ENCODE assay signal across 10 mouse cellular contexts in the genomic region with DNA sequence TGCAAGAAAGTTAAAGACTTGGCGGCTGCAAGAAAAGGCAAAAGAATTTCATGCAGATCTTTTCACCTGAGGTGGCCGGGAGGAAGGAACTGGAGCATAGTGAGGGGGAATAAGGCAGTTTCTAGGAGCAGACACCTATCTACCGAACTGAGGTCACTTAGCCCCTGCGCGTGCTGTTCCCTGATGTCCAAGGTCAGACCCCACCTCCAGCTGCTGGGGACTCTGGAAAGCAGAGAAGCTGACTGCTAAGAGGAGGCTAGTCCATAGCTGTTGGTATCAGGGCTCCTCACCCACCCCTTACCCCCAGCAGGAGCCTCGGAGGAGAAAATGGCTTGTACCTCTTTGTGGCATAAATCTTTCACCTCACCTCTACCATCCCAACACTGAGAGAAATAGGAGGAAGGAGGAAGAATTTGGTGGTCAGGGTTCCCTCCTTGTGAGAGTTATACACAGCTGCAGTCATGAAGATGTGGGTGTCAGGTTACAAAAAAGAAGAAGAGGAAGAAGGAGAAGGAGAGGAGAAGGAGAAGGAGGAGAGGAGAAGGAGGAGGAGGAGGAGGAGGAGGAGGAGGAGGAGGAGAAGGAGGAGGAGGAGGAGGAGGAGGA. TPM values are rescaled to one million over a fixed set of nuclear protein-coding genes. Genes with fewer than 3 reads are reported as not detected.
DNase-seq lines count a peak whose midpoint lies in the region; ATAC-seq and TF ChIP-seq lines count a peak whose summit lies in the region.
"Had no signal": no experiment of that assay in that cellular context is flagged by ENCODE, and none has a peak within 500 bp of the region (broad histone marks: within the 10 kb centered on the region; RNA-seq: fewer than 3 reads in every experiment).

No protein-coding gene starts in this region.

- H3K27me3 ChIP-seq in heart, embryonic 11.5 days (ENCODE audit: control insufficient read depth, insufficient read depth, low read length): no peaks in the 10 kb centered on the region
- H3K27me3 ChIP-seq in E14TG2a.4 (ENCODE audit: insufficient read depth, low read length): peaks cover 23% of the 10 kb centered on the region
- H3K27me3 ChIP-seq in forebrain, embryonic 15.5 days: no peaks in the 10 kb centered on the region
- H3K27me3 ChIP-seq in liver, embryonic 15.5 days: peaks cover 29% of the 10 kb centered on the region
- no peaks in the 10 kb centered on the region for H3K27me3 ChIP-seq in cerebellum, adult 2 months (ENCODE audit: control insufficient read depth, insufficient read depth, low read length)

- DNase-seq in heart, postnatal 14 days: no peak
- DNase-seq in cerebellum, adult 2 months: no peak
- DNase-seq in frontal cortex, postnatal 10 days (ENCODE audit: low spot score in 2 of 2): no peak
- DNase-seq in c-Kit-positive CD71-positive TER-119-positive erythroid progenitor cells, embryonic 14.5 days (ENCODE audit: low spot score): no peak

- peak overlapping the region; percentile 47 for H3K4me3 ChIP-seq in heart, embryonic 11.5 days (ENCODE audit: low read depth, low read length)
- peak overlapping the region; percentile 70 for H3K4me3 ChIP-seq in E14TG2a.4 (replicated peaks; ENCODE audit: low read length)
- peak overlapping the region; percentile 41 for H3K4me3 ChIP-seq in forebrain, embryonic 15.5 days
- peak overlapping the region; percentile 46 for H3K4me3 ChIP-seq in liver, embryonic 15.5 days (replicated peaks)
- H3K4me3 ChIP-seq in cerebellum, adult 2 months (replicated peaks; ENCODE audit: insufficient read depth, low read depth, low read length): no peak overlapping the region

- TF ChIP-seq CTCF in E14TG2a.4 (conservative IDR thresholded peaks at IDR 0.05; ENCODE audit: low read length): no peak
- TF ChIP-seq CTCF in cerebellum, adult 2 months (IDR thresholded peaks at IDR 0.05; ENCODE audit: borderline replicate concordance, insufficient read depth, low read depth, low read length): no peak

- H3K9ac ChIP-seq in heart, embryonic 11.5 days (ENCODE audit: low read depth, low read length): peak overlapping the region; percentile 78
- no peak overlapping the region for H3K9ac ChIP-seq in forebrain, embryonic 15.5 days (replicated peaks)
- no peak overlapping the region for H3K9ac ChIP-seq in liver, embryonic 15.5 days

- no peaks in the 10 kb centered on the region for H3K9me3 ChIP-seq in heart, embryonic 11.5 days (replicated peaks; ENCODE audit: control insufficient read depth, low read length)
- H3K9me3 ChIP-seq in E14TG2a.4 (ENCODE audit: low read length): no peaks in the 10 kb centered on the region
- no peaks in the 10 kb centered on the region for H3K9me3 ChIP-seq in forebrain, embryonic 15.5 days
- H3K9me3 ChIP-seq in liver, embryonic 15.5 days (replicated peaks): no peaks in the 10 kb centered on the region

- no peak for TF ChIP-seq POLR2A in cerebellum, adult 2 months (IDR thresholded peaks at IDR 0.05; ENCODE audit: borderline replicate concordance, insufficient read depth, low read length)

- peak overlapping the region; percentile 79 for H3K4me2 ChIP-seq in heart, embryonic 11.5 days
- peak overlapping the region; percentile 73 for H3K4me2 ChIP-seq in forebrain, embryonic 15.5 days (replicated peaks)
- peak overlapping the region; percentile 68 for H3K4me2 ChIP-seq in liver, embryonic 15.5 days

- peak overlapping the region; percentile 77 for H3K27ac ChIP-seq in heart, embryonic 11.5 days (ENCODE audit: low read depth, low read length)
- H3K27ac ChIP-seq in forebrain, embryonic 15.5 days (replicated peaks): no peak overlapping the region
- no peak overlapping the region for H3K27ac ChIP-seq in liver, embryonic 15.5 days (replicated peaks)
- no peak overlapping the region for H3K27ac ChIP-seq in cerebellum, adult 2 months (ENCODE audit: insufficient read depth, low read length)

- intact Hi-C loops in heart, postnatal 14 days (cut with DNase I): loop anchor here (2.0 kb wide), 1 partner anchor 107 kb away; a partner anchor contains a TSS

- H3K4me1 ChIP-seq in heart, embryonic 11.5 days (ENCODE audit: control insufficient read depth, insufficient read depth, low read length): peaks cover 19% of the 10 kb centered on the region; the same call in 1 of the 2 replicates
- H3K4me1 ChIP-seq in E14TG2a.4 (replicated peaks; ENCODE audit: low read depth, low read length): peaks cover 74% of the 10 kb centered on the region
- peaks cover 13% of the 10 kb centered on the region for H3K4me1 ChIP-seq in forebrain, embryonic 15.5 days
- peaks cover 35% of the 10 kb centered on the region for H3K4me1 ChIP-seq in liver, embryonic 15.5 days (replicated peaks)
- peaks cover 21% of the 10 kb centered on the region for H3K4me1 ChIP-seq in cerebellum, adult 2 months (ENCODE audit: control insufficient read depth, insufficient read depth, low read length)

- under 1% methylated on average over 6 of the region's 6 CpGs for WGBS in heart, embryonic 11.5 days (ENCODE audit: insufficient replicate concordance)
- WGBS in forebrain, embryonic 15.5 days: 2% methylated on average over 6 of the region's 6 CpGs
- WGBS in liver, embryonic 15.5 days (ENCODE audit: insufficient replicate concordance): 4% methylated on average over 6 of the region's 6 CpGs
- WGBS in cerebellum, adult 2 months: 27% methylated on average over 6 of the region's 6 CpGs

- no peak for ATAC-seq in heart, embryonic 11.5 days (replicated peaks; ENCODE audit: insufficient number of reproducible peaks, low FRiP score, low TSS enrichment)
- ATAC-seq in forebrain, embryonic 15.5 days (replicated peaks): peak; percentile 32
- no peak for ATAC-seq in liver, embryonic 15.5 days (ENCODE audit: insufficient read depth)

- H3K36me3 ChIP-seq in heart, embryonic 11.5 days (ENCODE audit: control insufficient read depth, insufficient read depth, low read length): no peaks in the 10 kb centered on the region
- H3K36me3 ChIP-seq in E14TG2a.4 (ENCODE audit: insufficient read depth, low read length): no peaks in the 10 kb centered on the region
- H3K36me3 ChIP-seq in forebrain, embryonic 15.5 days: no peaks in the 10 kb centered on the region
- no peaks in the 10 kb centered on the region for H3K36me3 ChIP-seq in liver, embryonic 15.5 days (replicated peaks)

RNA-seq across cellular contexts. Expression of a gene that starts 31.3 kb away (rescaled TPM):
- 38.4 and 40.0 TPM in 2 replicates for polyA plus RNA-seq in heart, embryonic 11.5 days (2014; fragmentation: Nextera tagmentation; extraction: Ambion mirVana)
- 10 to 100 TPM; 29.7 to 31.6 TPM for total RNA-seq in heart, postnatal 14 days (2021)
- polyA plus RNA-seq in forebrain, embryonic 15.5 days (2015; fragmentation: Nextera tagmentation; extraction: Ambion mirVana): 41.0 and 42.3 TPM in 2 replicates
- 15.7 and 16.8 TPM in 2 replicates for polyA plus RNA-seq in liver, embryonic 15.5 days (2015; fragmentation: Nextera tagmentation; extraction: Ambion mirVana)
- polyA plus RNA-seq in cerebellum, adult 2 months (2012; rRNA removed): 24.6 and 26.1 TPM in 2 replicates

RNA-seq across cellular contexts. Expression of a gene that starts 50.1 kb away (rescaled TPM):
- 2.1 and 3.5 TPM in 2 replicates for polyA plus RNA-seq in heart, embryonic 11.5 days (2014; fragmentation: Nextera tagmentation; extraction: Ambion mirVana)
- not detected for total RNA-seq in heart, postnatal 14 days (2021)
- polyA plus RNA-seq in forebrain, embryonic 15.5 days (2015; fragmentation: Nextera tagmentation; extraction: Ambion mirVana): not detected in 2 replicates
- polyA plus RNA-seq in liver, embryonic 15.5 days (2015; fragmentation: Nextera tagmentation; extraction: Ambion mirVana): not detected in 2 replicates
- not detected in 2 replicates for polyA plus RNA-seq in cerebellum, adult 2 months (2012; rRNA removed)
- total RNA-seq: liver, adult 2 months had no signal
- polyA plus RNA-seq: cortical plate, adult 2 months; liver, adult 2 months had no signal
